Mouse (Mus musculus) ES-Bruce4 (cell line): ENCODE measurements around the gene Grm1.

Experiments used
- CTCF ChIP-seq: IDR thresholded peaks from one replicate; pipeline ENCODE4 v1.8.1; 2011; ENCODE audit warnings: low read depth, low read length
- POLR2A ChIP-seq: IDR thresholded peaks from one replicate; pipeline ENCODE4 v1.8.1; 2011; ENCODE audit warnings: low read length; ENCODE audit not compliant: insufficient read depth

DNA sequence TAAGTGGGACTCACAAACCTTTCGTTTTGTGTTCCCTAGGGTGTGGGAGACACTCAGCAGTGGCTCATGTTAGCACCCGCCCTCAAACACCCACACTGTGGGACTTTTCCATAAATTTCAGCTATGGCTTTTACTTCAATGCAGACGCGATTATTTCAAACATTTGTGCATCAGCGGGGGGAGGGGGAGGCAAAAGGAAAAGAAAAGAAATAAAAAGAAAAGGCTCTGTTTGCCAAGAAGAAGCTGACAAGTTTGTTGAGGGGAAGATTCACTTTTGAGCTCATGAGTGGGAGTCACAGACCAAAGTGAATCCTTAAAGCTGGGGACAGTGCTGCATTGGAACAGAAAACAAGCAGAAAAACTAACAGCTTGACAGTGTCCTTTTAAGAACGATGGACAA, 384.7 kb downstream of the Grm1 start:
- no peak for TF ChIP-seq CTCF
- no peak for TF ChIP-seq POLR2A
